Mouse (Mus musculus) liver, postnatal 0 days (tissue): ENCODE data around the gene Tmem251.

Experiments
- CTCF ChIP-seq: sonication (generic); IDR thresholded peaks from 2 replicates; pipeline ENCODE4 v1.5.1; 2016; ENCODE audit warnings: antibody characterized with exemption, low read depth
- EP300 ChIP-seq: IDR thresholded peaks from 2 replicates; pipeline ENCODE4 v1.6.1; 2016; ENCODE audit warnings: antibody characterized with exemption, low read depth, mild to moderate bottlenecking

DNA sequence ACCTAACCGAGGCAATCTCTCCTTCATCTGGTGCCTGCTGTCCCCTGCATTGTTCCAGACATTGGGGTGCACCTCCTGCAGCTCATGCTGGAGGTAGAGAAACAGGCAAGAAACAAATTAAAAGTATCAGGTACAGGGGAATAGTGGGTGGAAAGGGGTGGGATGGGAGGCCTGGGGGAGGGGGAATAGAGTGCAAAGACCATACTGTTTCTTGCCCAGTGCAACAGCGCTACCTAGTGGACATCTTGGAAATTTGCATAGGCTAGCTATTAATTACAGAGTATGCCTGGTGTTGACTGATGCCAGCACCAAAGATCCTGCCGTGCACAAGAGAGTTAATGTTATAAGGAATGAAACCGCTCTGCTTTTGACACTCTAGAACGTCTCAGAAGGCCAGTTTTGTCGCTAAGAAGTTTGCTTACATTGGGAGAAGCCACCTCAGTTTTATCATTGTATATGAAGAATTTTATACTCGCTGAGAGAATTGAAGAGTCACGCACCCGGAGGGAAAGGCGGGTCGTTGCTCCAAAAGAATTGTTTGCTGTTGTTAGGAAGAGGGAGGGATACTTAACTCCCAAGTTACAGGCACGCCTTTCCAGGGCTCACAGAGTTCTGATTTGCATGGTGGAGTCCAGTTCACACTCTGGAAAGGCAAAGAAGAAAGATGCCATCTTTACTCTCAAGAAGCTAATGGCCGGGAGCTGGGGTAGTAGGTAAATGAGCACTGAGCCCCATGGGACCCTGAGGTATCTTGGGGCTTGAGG lies 23.8 kb upstream of the Tmem251 start:
- TF ChIP-seq CTCF: peak; percentile 87
- TF ChIP-seq EP300: no peak
